Mouse (Mus musculus) hindbrain, embryonic 12.5 days (tissue): ENCODE results near the gene C8a. TPM values are rescaled to one million over a fixed set of nuclear protein-coding genes. Genes with fewer than 3 reads are reported as not detected.

Experiments
- ATAC-seq: fragments of 200-750 bp; cut with Nextera tagmentation; 2 replicates; pipeline ENCODE4 v1.8.0; 2017; ENCODE audit warnings: moderate TSS enrichment; ENCODE audit not compliant: low FRiP score
- H3K27ac ChIP-seq: fragments of 300-500 bp; sonication (generic); 2 replicates; pipeline ENCODE4 v1.5.1; 2016; ENCODE audit warnings: mild to moderate bottlenecking
- H3K27me3 ChIP-seq: fragments of 300-500 bp; sonication (generic); 2 replicates; pipeline ENCODE4 v1.6.1; 2016; ENCODE audit warnings: mild to moderate bottlenecking
- H3K36me3 ChIP-seq: fragments of 300-500 bp; sonication (generic); 2 replicates; pipeline ENCODE4 v1.6.1; 2016; ENCODE audit warnings: mild to moderate bottlenecking
- H3K4me1 ChIP-seq: fragments of 300-500 bp; sonication (generic); 2 replicates; pipeline ENCODE4 v1.6.1; 2016
- H3K4me2 ChIP-seq: fragments of 300-500 bp; sonication (generic); replicated peaks from 2 replicates; pipeline ENCODE4 v1.6.1; 2016; ENCODE audit warnings: mild to moderate bottlenecking
- H3K4me3 ChIP-seq: fragments of 300-500 bp; sonication (generic); 2 replicates; pipeline ENCODE4 v1.5.1; 2016; ENCODE audit warnings: mild to moderate bottlenecking
- H3K9ac ChIP-seq: fragments of 300-500 bp; sonication (generic); 2 replicates; pipeline ENCODE4 v1.6.1; 2016; ENCODE audit warnings: mild to moderate bottlenecking, moderate library complexity
- H3K9me3 ChIP-seq: fragments of 300-500 bp; sonication (generic); replicated peaks from 2 replicates; pipeline ENCODE4 v1.6.1; 2016; ENCODE audit warnings: mild to moderate bottlenecking
- WGBS: fragments of 180-500 bp; shearing (Covaris S2); methylation state at CpG from one replicate; pipeline ENCODE4 v1.1.7; 2016; 5-methylcytosine and 5-hydroxymethylcytosine counted together
- polyA plus RNA-seq: library from polyadenylated mRNA; unstranded; fragments of >200 nt; fragmentation: Nextera tagmentation; extraction: Ambion mirVana; gene quantifications from 2 replicates; pipeline ENCODE4 v1.2.1, GENCODE M21; 2016

Gene C8a
- polyA plus RNA-seq, 1 experiment from 2014 or later = not detected

- Histone ChIP-seq H3K9me3 (no peaks in the 10 kb centered on the region), H3K27ac (peak overlapping the region; percentile 68), H3K9ac (no peak overlapping the region), H3K4me2 (no peak overlapping the region), H3K4me3 (no peak overlapping the region), H3K36me3 (no peaks in the 10 kb centered on the region), H3K4me1 (peaks cover 12% of the 10 kb centered on the region), H3K27me3 (no peaks in the 10 kb centered on the region)
- ATAC-seq = peak; percentile 83
- WGBS = 21% methylated on average over 5 of the region's 5 CpGs
Observed at GRCm38 (mm10) chr4:104835096-104835495, 41.1 kb downstream of the C8a start.

GRCm38 (mm10) chr4:104828939-104829338, 47.3 kb downstream of the C8a start:
- 86% methylated on average over 5 of the region's 5 CpGs for WGBS
- H3K4me3 ChIP-seq = no peak overlapping the region
- H3K9ac ChIP-seq = no peak overlapping the region
- H3K27ac ChIP-seq = no peak overlapping the region
- no peak for ATAC-seq
- H3K27me3 ChIP-seq = no peaks in the 10 kb centered on the region
- no peaks in the 10 kb centered on the region for H3K9me3 ChIP-seq
- H3K4me1 ChIP-seq = no peaks in the 10 kb centered on the region
- no peak overlapping the region for H3K4me2 ChIP-seq
- H3K36me3 ChIP-seq = no peaks in the 10 kb centered on the region

GRCm38 (mm10) chr4:104824381-104825077, 51.7 kb downstream of the C8a start:
- no peak for ATAC-seq
- Histone ChIP-seq H3K27me3 (no peaks in the 10 kb centered on the region), H3K36me3 (no peaks in the 10 kb centered on the region), H3K4me1 (no peaks in the 10 kb centered on the region), H3K9ac (no peak overlapping the region), H3K9me3 (no peaks in the 10 kb centered on the region), H3K4me2 (no peak overlapping the region), H3K27ac (no peak overlapping the region), H3K4me3 (no peak overlapping the region)
- WGBS = 72% methylated on average over 7 of the region's 7 CpGs

- H3K36me3 ChIP-seq = no peaks in the 10 kb centered on the region
- H3K27me3 ChIP-seq = no peaks in the 10 kb centered on the region
- no peak overlapping the region for H3K4me2 ChIP-seq
- H3K4me1 ChIP-seq = no peaks in the 10 kb centered on the region
- no peak overlapping the region for H3K9ac ChIP-seq
- H3K4me3 ChIP-seq = no peak overlapping the region
- 83% methylated on average over 4 of the region's 4 CpGs for WGBS
- no peak for ATAC-seq
- H3K27ac ChIP-seq = no peak overlapping the region
- H3K9me3 ChIP-seq = no peaks in the 10 kb centered on the region
Observed at GRCm38 (mm10) chr4:104823597-104824101, 52.5 kb downstream of the C8a start.

GRCm38 (mm10) chr4:104819891-104820290, 56.3 kb downstream of the C8a start:
- no peak for ATAC-seq
- Histone ChIP-seq H3K27ac (no peak overlapping the region), H3K4me2 (no peak overlapping the region), H3K36me3 (no peaks in the 10 kb centered on the region), H3K4me1 (no peaks in the 10 kb centered on the region), H3K4me3 (no peak overlapping the region), H3K27me3 (no peaks in the 10 kb centered on the region), H3K9ac (no peak overlapping the region), H3K9me3 (no peaks in the 10 kb centered on the region)
- WGBS = 73% methylated on average over 4 of the region's 4 CpGs

GRCm38 (mm10) chr4:104818986-104819385, 57.2 kb downstream of the C8a start:
- no peaks in the 10 kb centered on the region for H3K27me3 ChIP-seq
- no peaks in the 10 kb centered on the region for H3K36me3 ChIP-seq
- H3K4me3 ChIP-seq = no peak overlapping the region
- no peak overlapping the region for H3K9ac ChIP-seq
- H3K9me3 ChIP-seq = no peaks in the 10 kb centered on the region
- no peak for ATAC-seq
- no peak overlapping the region for H3K27ac ChIP-seq
- H3K4me2 ChIP-seq = no peak overlapping the region
- WGBS = 63% methylated on average over 4 of the region's 4 CpGs
- H3K4me1 ChIP-seq = no peaks in the 10 kb centered on the region

- no peak overlapping the region for H3K4me3 ChIP-seq
- no peak for ATAC-seq
- H3K27ac ChIP-seq = no peak overlapping the region
- no peaks in the 10 kb centered on the region for H3K9me3 ChIP-seq
- H3K4me1 ChIP-seq = no peaks in the 10 kb centered on the region
- no peak overlapping the region for H3K4me2 ChIP-seq
- H3K9ac ChIP-seq = no peak overlapping the region
- no peaks in the 10 kb centered on the region for H3K36me3 ChIP-seq
- no peaks in the 10 kb centered on the region for H3K27me3 ChIP-seq
- WGBS = 46% methylated on average over 2 of the region's 2 CpGs
Observed at GRCm38 (mm10) chr4:104817509-104817908, 58.7 kb downstream of the C8a start.

- Histone ChIP-seq H3K9ac (no peak overlapping the region), H3K27me3 (no peaks in the 10 kb centered on the region), H3K9me3 (no peaks in the 10 kb centered on the region), H3K4me1 (no peaks in the 10 kb centered on the region), H3K27ac (no peak overlapping the region), H3K4me3 (no peak overlapping the region), H3K36me3 (no peaks in the 10 kb centered on the region), H3K4me2 (no peak overlapping the region)
- 87% methylated on average over 4 of the region's 4 CpGs for WGBS
- no peak for ATAC-seq
Observed at GRCm38 (mm10) chr4:104816519-104817232, 59.5 kb downstream of the C8a start.

- Histone ChIP-seq H3K27me3 (no peaks in the 10 kb centered on the region), H3K4me3 (no peak overlapping the region), H3K4me1 (peaks cover 4% of the 10 kb centered on the region), H3K9ac (no peak overlapping the region), H3K4me2 (no peak overlapping the region), H3K27ac (no peak overlapping the region), H3K36me3 (no peaks in the 10 kb centered on the region), H3K9me3 (no peaks in the 10 kb centered on the region)
- WGBS = 64% methylated on average over 2 of the region's 2 CpGs
- ATAC-seq = no peak
Observed at GRCm38 (mm10) chr4:104813617-104814016, 62.6 kb downstream of the C8a start.

- peaks cover 4% of the 10 kb centered on the region for H3K4me1 ChIP-seq
- WGBS = 60% methylated on average over 10 of the region's 10 CpGs
- peak; percentile 67; the same call in 1 of the 2 replicates for ATAC-seq
Observed at GRCm38 (mm10) chr4:104810710-104811286, 65.4 kb downstream of the C8a start.

GRCm38 (mm10) chr4:104805414-104806257, 70.6 kb downstream of the C8a start:
- H3K9me3 ChIP-seq = no peaks in the 10 kb centered on the region
- no peaks in the 10 kb centered on the region for H3K36me3 ChIP-seq
- H3K4me1 ChIP-seq = peaks cover 3% of the 10 kb centered on the region
- ATAC-seq = no peak; the same call in 1 of the 2 replicates
- H3K9ac ChIP-seq = no peak overlapping the region
- H3K27me3 ChIP-seq = no peaks in the 10 kb centered on the region
- peak overlapping the region; percentile 55 for H3K27ac ChIP-seq
- no peak overlapping the region for H3K4me3 ChIP-seq
- no peak overlapping the region for H3K4me2 ChIP-seq
- 69% methylated on average over 19 of the region's 19 CpGs for WGBS

More at GRCm38 (mm10) chr4:104810710-104811286, 65.4 kb downstream of the C8a start:
- Histone ChIP-seq H3K4me2 (no peak overlapping the region), H3K4me3 (no peak overlapping the region), H3K36me3 (no peaks in the 10 kb centered on the region), H3K9me3 (no peaks in the 10 kb centered on the region), H3K27ac (no peak overlapping the region), H3K27me3 (no peaks in the 10 kb centered on the region), H3K9ac (no peak overlapping the region)

- H3K27me3 ChIP-seq = no peaks in the 10 kb centered on the region
- H3K36me3 ChIP-seq = no peaks in the 10 kb centered on the region
- ATAC-seq = no peak
- H3K9ac ChIP-seq = no peak overlapping the region
- no peak overlapping the region for H3K27ac ChIP-seq
- 82% methylated on average over 4 of the region's 4 CpGs for WGBS
- no peaks in the 10 kb centered on the region for H3K9me3 ChIP-seq
- H3K4me1 ChIP-seq = no peaks in the 10 kb centered on the region
- H3K4me2 ChIP-seq = no peak overlapping the region
- no peak overlapping the region for H3K4me3 ChIP-seq
Observed at GRCm38 (mm10) chr4:104804100-104804499, 72.1 kb downstream of the C8a start.
